Mouse (Mus musculus) myocyte (in vitro differentiated cells): ENCODE results near the gene Adcyap1r1. TPM values are rescaled to one million over a fixed set of nuclear protein-coding genes. Genes with fewer than 3 reads are reported as not detected.

Experiments used
- H3K27me3 ChIP-seq: one replicate; pipeline ENCODE4 v1.6.1; 2011; ENCODE audit not compliant: control insufficient read depth, insufficient read depth, insufficient read length
- H3K36me3 ChIP-seq: one replicate; pipeline ENCODE4 v1.6.1; 2011; ENCODE audit not compliant: control insufficient read depth, insufficient read depth
- H3K4me2 ChIP-seq: one replicate; pipeline ENCODE4 v1.6.1; 2011; ENCODE audit warnings: low read depth, control low read depth
- H3K4me3 ChIP-seq: one replicate; pipeline ENCODE4 v1.5.1; 2011; ENCODE audit warnings: mild to moderate bottlenecking, control low read depth, moderate library complexity
- H3K79me2 ChIP-seq: one replicate; pipeline ENCODE4 v1.6.1; 2011; ENCODE audit not compliant: control insufficient read depth, insufficient read depth
- H3ac ChIP-seq: one replicate; pipeline ENCODE4 v1.6.1; 2011; ENCODE audit not compliant: control insufficient read depth, insufficient read length
- CEBPB ChIP-seq: IDR thresholded peaks from 2 replicates; pipeline ENCODE4 v1.6.1; 2011; ENCODE audit warnings: mild to moderate bottlenecking, moderate library complexity; ENCODE audit not compliant: poor library complexity, insufficient read depth, severe bottlenecking
- E2F4 ChIP-seq: IDR thresholded peaks from one replicate; pipeline ENCODE4 v1.6.1; 2011; ENCODE audit warnings: mild to moderate bottlenecking, control low read depth, moderate library complexity; ENCODE audit not compliant: insufficient read depth
- MAX ChIP-seq: IDR thresholded peaks from one replicate; pipeline ENCODE4 v1.6.1; 2011; ENCODE audit warnings: low read depth, mild to moderate bottlenecking, control low read depth
- MYOD1 ChIP-seq, 3 experiments: IDR thresholded peaks; one replicate each; pipeline ENCODE4 v1.6.1; 2011; ENCODE audit warnings: control low read depth in 2 of 3, low read depth in 2 of 3, mild to moderate bottlenecking in 2 of 3, moderate library complexity in 1 of 3; ENCODE audit not compliant: insufficient read length in 2 of 3, control insufficient read depth in 1 of 3
- MYOG ChIP-seq, 3 experiments: IDR thresholded peaks; one replicate each; pipeline ENCODE4 v1.6.1; 2011; ENCODE audit warnings: control low read depth in 2 of 3, low read depth in 2 of 3, mild to moderate bottlenecking in 2 of 3; ENCODE audit not compliant: insufficient read length in 2 of 3, control insufficient read depth in 1 of 3, insufficient read depth in 1 of 3
- POLR2A ChIP-seq: IDR thresholded peaks from one replicate; pipeline ENCODE4 v1.6.1; 2011; ENCODE audit warnings: low read depth, mild to moderate bottlenecking, control low read depth, moderate library complexity; ENCODE audit not compliant: insufficient read length
- POLR2AphosphoS2 ChIP-seq: IDR thresholded peaks from one replicate; pipeline ENCODE4 v1.6.1; 2011; ENCODE audit warnings: low read depth, control low read depth; ENCODE audit not compliant: insufficient read length
- REST ChIP-seq: IDR thresholded peaks from one replicate; pipeline ENCODE4 v1.6.1; 2011; ENCODE audit warnings: mild to moderate bottlenecking, control low read depth, moderate library complexity; ENCODE audit not compliant: insufficient read depth, insufficient read length
- SRF ChIP-seq: IDR thresholded peaks from one replicate; pipeline ENCODE4 v1.6.1; 2011; ENCODE audit warnings: low read depth; ENCODE audit not compliant: control insufficient read depth, insufficient read length
- TCF12 ChIP-seq: IDR thresholded peaks from one replicate; pipeline ENCODE4 v1.6.1; 2011; ENCODE audit warnings: mild to moderate bottlenecking, control low read depth; ENCODE audit not compliant: poor library complexity, insufficient read depth, severe bottlenecking
- TCF3 ChIP-seq: IDR thresholded peaks from one replicate; pipeline ENCODE4 v1.6.1; 2011; ENCODE audit warnings: low read depth, control low read depth; ENCODE audit not compliant: insufficient read length
- USF1 ChIP-seq: IDR thresholded peaks from one replicate; pipeline ENCODE4 v1.6.1; 2011; ENCODE audit warnings: low read depth, mild to moderate bottlenecking, control low read depth, moderate library complexity
- polyA plus RNA-seq: library from polyadenylated mRNA; unstranded; fragments of >200 nt; fragmentation: generic; extraction: Trizol; gene quantifications from one replicate; pipeline ENCODE4 v1.2.1, GENCODE M21; 2012; ENCODE audit warnings: missing spikeins

Gene Adcyap1r1
- polyA plus RNA-seq, 1 experiment: not detected

GRCm38 (mm10) chr6:55496201-55496600 lies 44.4 kb downstream of the Adcyap1r1 start:
- peaks cover 7% of the 10 kb centered on the region for H3K27me3 ChIP-seq

GRCm38 (mm10) chr6:55498753-55499152 lies 47.0 kb downstream of the Adcyap1r1 start:
- peaks cover 7% of the 10 kb centered on the region for H3K27me3 ChIP-seq
- TF ChIP-seq CEBPB (no peak), REST (no peak), POLR2AphosphoS2 (no peak), USF1 (no peak), TCF12 (no peak), MYOD1 (IDR thresholded peaks at IDR 0.05; ENCODE audit: control insufficient read depth in 1 of 3, insufficient read length in 2 of 3, low read depth in 2 of 3) (no peak), POLR2A (no peak), TCF3 (no peak), MYOG (IDR thresholded peaks at IDR 0.05; ENCODE audit: control insufficient read depth in 1 of 3, insufficient read depth in 1 of 3, insufficient read length in 2 of 3, low read depth in 2 of 3) (no peak), MAX (no peak), SRF (no peak), E2F4 (no peak)
- H3K36me3 ChIP-seq: no peaks in the 10 kb centered on the region
- no peak overlapping the region for H3K4me2 ChIP-seq
- H3ac ChIP-seq: no peak overlapping the region
- H3K79me2 ChIP-seq: no peaks in the 10 kb centered on the region
- H3K4me3 ChIP-seq: no peak overlapping the region

More at GRCm38 (mm10) chr6:55496201-55496600, 44.4 kb downstream of the Adcyap1r1 start:
- no peaks in the 10 kb centered on the region for H3K79me2 ChIP-seq
- no peak for TF ChIP-seq POLR2AphosphoS2
- H3K36me3 ChIP-seq: no peaks in the 10 kb centered on the region
- H3K4me3 ChIP-seq: no peak overlapping the region
- H3K4me2 ChIP-seq: no peak overlapping the region
- no peak overlapping the region for H3ac ChIP-seq

- no peak overlapping the region for H3K4me2 ChIP-seq
- peaks cover 7% of the 10 kb centered on the region for H3K27me3 ChIP-seq
- H3K36me3 ChIP-seq: no peaks in the 10 kb centered on the region
- no peak overlapping the region for H3ac ChIP-seq
- no peak overlapping the region for H3K4me3 ChIP-seq
- no peaks in the 10 kb centered on the region for H3K79me2 ChIP-seq
- no peak for TF ChIP-seq REST
- TF ChIP-seq TCF3: no peak
- TF ChIP-seq E2F4: no peak
- TF ChIP-seq TCF12: no peak
- TF ChIP-seq MYOD1 (IDR thresholded peaks at IDR 0.05; ENCODE audit: control insufficient read depth in 1 of 3, insufficient read length in 2 of 3, low read depth in 2 of 3): no peak
- no peak for TF ChIP-seq CEBPB
- TF ChIP-seq POLR2A: no peak
- no peak for TF ChIP-seq MAX
- no peak for TF ChIP-seq POLR2AphosphoS2
Observed at GRCm38 (mm10) chr6:55501061-55501460, 49.3 kb downstream of the Adcyap1r1 start.

- no peaks in the 10 kb centered on the region for H3K36me3 ChIP-seq
- no peak overlapping the region for H3K4me2 ChIP-seq
- H3K79me2 ChIP-seq: no peaks in the 10 kb centered on the region
- H3K4me3 ChIP-seq: no peak overlapping the region
- TF ChIP-seq REST: no peak
- TF ChIP-seq CEBPB: no peak
- no peak for TF ChIP-seq POLR2A
- TF ChIP-seq MYOG (IDR thresholded peaks at IDR 0.05; ENCODE audit: control insufficient read depth in 1 of 3, insufficient read depth in 1 of 3, insufficient read length in 2 of 3, low read depth in 2 of 3): no peak
- TF ChIP-seq TCF12: no peak
- TF ChIP-seq SRF: no peak
- TF ChIP-seq MAX: no peak
- TF ChIP-seq TCF3: no peak
- no peak for TF ChIP-seq MYOD1 (IDR thresholded peaks at IDR 0.05; ENCODE audit: control insufficient read depth in 1 of 3, insufficient read length in 2 of 3, low read depth in 2 of 3)
- H3K27me3 ChIP-seq: peaks cover 7% of the 10 kb centered on the region
- no peak overlapping the region for H3ac ChIP-seq
Observed at GRCm38 (mm10) chr6:55502309-55502708, 50.5 kb downstream of the Adcyap1r1 start.

GRCm38 (mm10) chr6:55504797-55505488 lies 53.2 kb downstream of the Adcyap1r1 start:
- peaks cover 10% of the 10 kb centered on the region for H3K27me3 ChIP-seq
- H3K4me2 ChIP-seq: no peak overlapping the region
- no peaks in the 10 kb centered on the region for H3K79me2 ChIP-seq
- TF ChIP-seq E2F4: no peak
- TF ChIP-seq SRF: no peak
- no peak for TF ChIP-seq TCF3
- no peak for TF ChIP-seq REST
- TF ChIP-seq MAX: no peak
- no peak for TF ChIP-seq CEBPB
- TF ChIP-seq POLR2A: no peak
- no peak for TF ChIP-seq MYOG (IDR thresholded peaks at IDR 0.05; ENCODE audit: control insufficient read depth in 1 of 3, insufficient read depth in 1 of 3, insufficient read length in 2 of 3, low read depth in 2 of 3)
- no peak overlapping the region for H3K4me3 ChIP-seq
- no peak overlapping the region for H3ac ChIP-seq
- no peaks in the 10 kb centered on the region for H3K36me3 ChIP-seq
